Mouse (Mus musculus) layer of hippocampus, adult 18-20 months (tissue): ENCODE results near the gene Slc12a8. TPM values are rescaled to one million over a fixed set of nuclear protein-coding genes. Genes with fewer than 3 reads are reported as not detected.
A peak's percentile ranks its signal among the peaks of the same experiment; 100 is the strongest.

ENCODE experiments used
- DNase-seq, 2 experiments: peaks; one replicate each; pipeline ENCODE4 v3.0.0; 2022; ENCODE audit warnings: low spot score in 2 of 2
- total RNA-seq, 2 experiments: library from RNA; stranded (reverse); gene quantifications; 2 replicates each; pipeline ENCODE4 v1.2.3; 2021

The Slc12a8 gene
- total RNA-seq, 2 experiments from 2014 or later, result 0.64 to 0.76 TPM

- no peak for DNase-seq
Observed at GRCm38 (mm10) chr16:33537499-33538225, 20.5 kb downstream of the Slc12a8 start.

GRCm38 (mm10) chr16:33544346-33544745 is 27.2 kb downstream of the Slc12a8 start:
- no peak for DNase-seq

- no peak for DNase-seq
Observed at GRCm38 (mm10) chr16:33545530-33545929, 28.4 kb downstream of the Slc12a8 start.

GRCm38 (mm10) chr16:33553689-33554342 is 36.7 kb downstream of the Slc12a8 start:
- DNase-seq, result no peak

- no peak for DNase-seq
Observed at GRCm38 (mm10) chr16:33558121-33558520, 41.0 kb downstream of the Slc12a8 start.

- DNase-seq, result peak in 1 of 2 experiments; percentile 67
Observed at GRCm38 (mm10) chr16:33560281-33560680, 43.2 kb downstream of the Slc12a8 start.

- no peak for DNase-seq
Observed at GRCm38 (mm10) chr16:33561308-33562009, 44.3 kb downstream of the Slc12a8 start.

GRCm38 (mm10) chr16:33562874-33563537 is 45.9 kb downstream of the Slc12a8 start:
- DNase-seq, result no peak

GRCm38 (mm10) chr16:33563538-33564013 is 46.4 kb downstream of the Slc12a8 start:
- DNase-seq, result no peak

- DNase-seq, result no peak
Observed at GRCm38 (mm10) chr16:33566467-33566866, 49.3 kb downstream of the Slc12a8 start.

- no peak for DNase-seq
Observed at GRCm38 (mm10) chr16:33567736-33568135, 50.6 kb downstream of the Slc12a8 start.

- DNase-seq, result no peak
Observed at GRCm38 (mm10) chr16:33568269-33569016, 51.3 kb downstream of the Slc12a8 start.

- no peak for DNase-seq
Observed at GRCm38 (mm10) chr16:33572646-33573045, 55.5 kb downstream of the Slc12a8 start.

GRCm38 (mm10) chr16:33573703-33574102 is 56.6 kb downstream of the Slc12a8 start:
- DNase-seq, result no peak

- no peak for DNase-seq
Observed at GRCm38 (mm10) chr16:33575728-33576127, 58.6 kb downstream of the Slc12a8 start.

- DNase-seq, result no peak
Observed at GRCm38 (mm10) chr16:33576271-33577189, 59.4 kb downstream of the Slc12a8 start.

- DNase-seq, result no peak
Observed at GRCm38 (mm10) chr16:33578462-33578861, 61.3 kb downstream of the Slc12a8 start.

- DNase-seq, result no peak
Observed at GRCm38 (mm10) chr16:33580331-33580730, 63.2 kb downstream of the Slc12a8 start.

- DNase-seq, result no peak
Observed at GRCm38 (mm10) chr16:33580736-33581241, 63.7 kb downstream of the Slc12a8 start.
